14 mouse cellular contexts compared by ENCODE assay signal in genomic region chr11:71447841-71448745, GRCm38 (mm10).
DNase-seq lines count a peak whose midpoint lies in the region; ATAC-seq and TF ChIP-seq lines count a peak whose summit lies in the region.
"Had no signal": no experiment of that assay in that cellular context is flagged by ENCODE, and none has a peak within 500 bp of the region (broad histone marks: within the 10 kb centered on the region; RNA-seq: fewer than 3 reads in every experiment).

No protein-coding gene starts in this region.

- WGBS in hindbrain, embryonic 12.5 days: 64% methylated on average over 10 of the region's 10 CpGs
- 75% methylated on average over 10 of the region's 10 CpGs for WGBS in hindbrain, embryonic 10.5 days
- WGBS in intestine, embryonic 15.5 days: 72% methylated on average over 10 of the region's 10 CpGs

- no peak for TF ChIP-seq CTCF in brain, embryonic 14.5 days (IDR thresholded peaks at IDR 0.05; ENCODE audit: borderline replicate concordance, extremely low read depth, insufficient read depth, insufficient read length)

- no peak for ATAC-seq in hindbrain, embryonic 12.5 days (ENCODE audit: low FRiP score)
- ATAC-seq in intestine, embryonic 15.5 days: no peak

- TF ChIP-seq POLR2A in brain, embryonic 14.5 days (IDR thresholded peaks at IDR 0.05; ENCODE audit: borderline replicate concordance, extremely low read depth, insufficient read depth, insufficient read length, poor library complexity, severe bottlenecking): no peak

- no peak for DNase-seq in hindbrain, embryonic 10.5 days (ENCODE audit: low spot score)
- DNase-seq in Muller cell, postnatal 12 days (ENCODE audit: inconsistent ontology term): peak; percentile 66
- DNase-seq in brain, embryonic 14.5 days (ENCODE audit: low read depth): peak; percentile 94
- peak; percentile 44 for DNase-seq in layer of hippocampus, adult 9-10 months (ENCODE audit: low spot score)
- DNase-seq in ovary, postnatal 36 days (ENCODE audit: low spot score): no peak
- no peak for DNase-seq in cerebellum, postnatal 14 days
- DNase-seq: cerebellum, postnatal 25 days; kidney, adult 8-10 months; lung, adult 2 months; thymus, adult 18-20 months had no signal

- H3K36me3 ChIP-seq in hindbrain, embryonic 12.5 days: no peaks in the 10 kb centered on the region
- H3K36me3 ChIP-seq in hindbrain, embryonic 10.5 days: no peaks in the 10 kb centered on the region
- H3K36me3 ChIP-seq in intestine, embryonic 15.5 days: no peaks in the 10 kb centered on the region
- H3K36me3 ChIP-seq: embryonic facial prominence, embryonic 15.5 days; heart, embryonic 15.5 days had no signal

- H3K4me2 ChIP-seq in hindbrain, embryonic 12.5 days (replicated peaks): no peak overlapping the region
- no peak overlapping the region for H3K4me2 ChIP-seq in intestine, embryonic 15.5 days (replicated peaks)
- H3K4me2 ChIP-seq: embryonic facial prominence, embryonic 15.5 days; heart, embryonic 15.5 days had no signal

- no peaks in the 10 kb centered on the region for H3K9me3 ChIP-seq in hindbrain, embryonic 12.5 days (replicated peaks)
- no peaks in the 10 kb centered on the region for H3K9me3 ChIP-seq in hindbrain, embryonic 10.5 days
- no peaks in the 10 kb centered on the region for H3K9me3 ChIP-seq in intestine, embryonic 15.5 days
- H3K9me3 ChIP-seq: embryonic facial prominence, embryonic 15.5 days; heart, embryonic 15.5 days had no signal

- H3K27me3 ChIP-seq in hindbrain, embryonic 12.5 days: no peaks in the 10 kb centered on the region
- H3K27me3 ChIP-seq in hindbrain, embryonic 10.5 days (ENCODE audit: insufficient read depth, poor library complexity, severe bottlenecking): no peaks in the 10 kb centered on the region
- H3K27me3 ChIP-seq in intestine, embryonic 15.5 days (replicated peaks): no peaks in the 10 kb centered on the region
- H3K27me3 ChIP-seq: embryonic facial prominence, embryonic 15.5 days; heart, embryonic 15.5 days had no signal

- H3K27ac ChIP-seq in hindbrain, embryonic 12.5 days: peak overlapping the region; percentile 24; the same call in 1 of the 2 replicates
- no peak overlapping the region for H3K27ac ChIP-seq in hindbrain, embryonic 10.5 days
- H3K27ac ChIP-seq in intestine, embryonic 15.5 days: no peak overlapping the region
- H3K27ac ChIP-seq: embryonic facial prominence, embryonic 15.5 days; heart, embryonic 15.5 days had no signal

- 0 out of 2 replicates have a peak, but pooled peaks cover 2% of the 10 kb centered on the region for H3K4me1 ChIP-seq in hindbrain, embryonic 12.5 days
- H3K4me1 ChIP-seq in hindbrain, embryonic 10.5 days (replicated peaks): 0 out of 2 replicates have a peak, but pooled peaks cover 7% of the 10 kb centered on the region
- no peaks in the 10 kb centered on the region for H3K4me1 ChIP-seq in intestine, embryonic 15.5 days (replicated peaks)
- H3K4me1 ChIP-seq: embryonic facial prominence, embryonic 15.5 days had no signal

- H3K9ac ChIP-seq in hindbrain, embryonic 12.5 days: no peak overlapping the region
- H3K9ac ChIP-seq in intestine, embryonic 15.5 days: no peak overlapping the region
- H3K9ac ChIP-seq: embryonic facial prominence, embryonic 15.5 days; heart, embryonic 15.5 days had no signal

- no peak overlapping the region for H3K4me3 ChIP-seq in hindbrain, embryonic 12.5 days
- no peak overlapping the region for H3K4me3 ChIP-seq in hindbrain, embryonic 10.5 days
- H3K4me3 ChIP-seq in intestine, embryonic 15.5 days (replicated peaks): no peak overlapping the region
- H3K4me3 ChIP-seq: embryonic facial prominence, embryonic 15.5 days; heart, embryonic 15.5 days had no signal

Comparison
In these comparisons a context has a peak if more than half of its experiments do, and no peak if none do; other contexts are left out.
1. DNase-seq: peak in Muller cell, postnatal 12 days (single experiment), brain, embryonic 14.5 days (single experiment) and layer of hippocampus, adult 9-10 months (single experiment); none in hindbrain, embryonic 10.5 days (single experiment), ovary, postnatal 36 days (single experiment) and cerebellum, postnatal 14 days (0 of 2).